Mouse (Mus musculus) midbrain, embryonic 12.5 days (tissue): ENCODE data around the gene Kcnn4. TPM values are rescaled to one million over a fixed set of nuclear protein-coding genes. Genes with fewer than 3 reads are reported as not detected.

Source experiments
- ATAC-seq: fragments of 200-750 bp; cut with Nextera tagmentation; 2 replicates; pipeline ENCODE4 v1.8.0; 2017; ENCODE audit warnings: low read depth, moderate TSS enrichment, moderate library complexity; ENCODE audit not compliant: low FRiP score
- H3K27ac ChIP-seq: fragments of 300-500 bp; sonication (generic); replicated peaks from 2 replicates; pipeline ENCODE4 v1.5.1; 2016; ENCODE audit warnings: mild to moderate bottlenecking
- H3K27me3 ChIP-seq: fragments of 300-500 bp; sonication (generic); 2 replicates; pipeline ENCODE4 v1.6.1; 2016; ENCODE audit warnings: mild to moderate bottlenecking
- H3K36me3 ChIP-seq: fragments of 300-500 bp; sonication (generic); 2 replicates; pipeline ENCODE4 v1.6.1; 2016
- H3K4me1 ChIP-seq: fragments of 300-500 bp; sonication (generic); 2 replicates; pipeline ENCODE4 v1.6.1; 2016
- H3K4me2 ChIP-seq: fragments of 300-500 bp; sonication (generic); replicated peaks from 2 replicates; pipeline ENCODE4 v1.6.1; 2016; ENCODE audit warnings: mild to moderate bottlenecking, moderate library complexity
- H3K4me3 ChIP-seq: fragments of 300-500 bp; sonication (generic); 2 replicates; pipeline ENCODE4 v1.5.1; 2016; ENCODE audit warnings: mild to moderate bottlenecking
- H3K9ac ChIP-seq: fragments of 300-500 bp; sonication (generic); replicated peaks from 2 replicates; pipeline ENCODE4 v1.6.1; 2016; ENCODE audit warnings: mild to moderate bottlenecking, moderate library complexity
- H3K9me3 ChIP-seq: fragments of 300-500 bp; sonication (generic); 2 replicates; pipeline ENCODE4 v1.6.1; 2016; ENCODE audit warnings: mild to moderate bottlenecking
- WGBS: fragments of 180-500 bp; shearing (Covaris S2); methylation state at CpG from one replicate; pipeline ENCODE4 v1.1.7; 2016; 5-methylcytosine and 5-hydroxymethylcytosine counted together
- polyA plus RNA-seq: library from polyadenylated mRNA; unstranded; fragments of >200 nt; fragmentation: Nextera tagmentation; extraction: Ambion mirVana; gene quantifications from 2 replicates; pipeline ENCODE4 v1.2.1, GENCODE M21; 2016

Kcnn4 gene
- polyA plus RNA-seq, 1 experiment from 2014 or later = 1.8 TPM

GRCm38 (mm10) chr7:24382730-24383372, 12.8 kb downstream of the Kcnn4 start:
- no peaks in the 10 kb centered on the region for H3K36me3 ChIP-seq
- H3K4me3 ChIP-seq = no peak overlapping the region
- H3K9ac ChIP-seq = no peak overlapping the region
- 86% methylated on average over 16 of the region's 16 CpGs for WGBS
- H3K27ac ChIP-seq = no peak overlapping the region
- H3K4me2 ChIP-seq = no peak overlapping the region
- no peaks in the 10 kb centered on the region for H3K9me3 ChIP-seq
- ATAC-seq = no peak
- H3K4me1 ChIP-seq = 0 out of 2 replicates have a peak, but pooled peaks cover 3% of the 10 kb centered on the region
- H3K27me3 ChIP-seq = peaks cover 19% of the 10 kb centered on the region

DNA sequence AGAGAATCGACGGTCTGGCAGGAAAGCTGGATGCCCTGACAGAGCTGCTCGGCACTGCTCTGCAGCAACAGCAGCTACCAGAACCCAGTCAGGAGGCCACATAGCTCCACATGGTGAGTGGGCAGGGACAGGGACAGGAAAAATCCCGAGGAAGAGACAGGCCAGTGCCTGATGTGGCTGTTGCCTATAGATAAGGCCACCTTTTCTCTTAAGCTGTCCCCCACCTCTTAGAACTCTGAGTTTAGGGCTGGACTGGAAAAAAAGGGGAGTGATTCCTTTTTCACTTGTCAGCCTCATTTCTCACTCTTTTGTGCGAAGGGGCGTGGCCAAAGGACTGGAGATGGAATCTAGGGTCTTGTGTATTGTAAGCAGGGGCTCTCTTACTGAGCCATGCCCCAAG, 14.0 kb downstream of the Kcnn4 start:
- H3K36me3 ChIP-seq = no peaks in the 10 kb centered on the region
- WGBS = 60% methylated on average over 6 of the region's 6 CpGs
- ATAC-seq = no peak
- no peak overlapping the region for H3K9ac ChIP-seq
- no peak overlapping the region for H3K4me2 ChIP-seq
- H3K9me3 ChIP-seq = no peaks in the 10 kb centered on the region
- no peak overlapping the region for H3K27ac ChIP-seq
- H3K4me3 ChIP-seq = no peak overlapping the region
- H3K4me1 ChIP-seq = no peaks in the 10 kb centered on the region
- H3K27me3 ChIP-seq = peaks cover 15% of the 10 kb centered on the region; the same call in 1 of the 2 replicates

DNA sequence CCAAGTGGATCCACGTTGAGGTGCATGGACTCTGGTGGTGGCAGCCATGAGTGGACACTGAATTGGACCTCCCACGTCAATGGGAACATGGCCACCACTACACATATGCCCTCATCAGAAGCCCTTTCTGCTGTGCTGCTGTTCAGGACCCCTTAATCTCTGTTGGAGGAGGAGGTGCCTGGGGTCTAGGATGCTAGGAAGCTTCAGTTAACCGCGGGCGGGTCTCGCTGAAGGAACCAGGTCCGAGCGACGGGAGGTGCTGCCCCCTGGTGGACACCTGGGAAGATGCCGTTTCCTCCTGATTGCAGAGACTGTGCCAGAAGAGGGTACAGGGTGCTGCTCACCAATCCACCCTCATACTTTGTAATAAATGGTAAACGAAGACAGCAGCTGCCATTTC, 14.8 kb downstream of the Kcnn4 start:
- 8% methylated on average over 11 of the region's 11 CpGs for WGBS
- H3K27ac ChIP-seq = no peak overlapping the region
- H3K4me2 ChIP-seq = peak overlapping the region; percentile 29; the same call in 1 of the 2 replicates
- peak; percentile 68 for ATAC-seq
- H3K4me3 ChIP-seq = no peak overlapping the region
- no peak overlapping the region for H3K9ac ChIP-seq
- no peaks in the 10 kb centered on the region for H3K36me3 ChIP-seq
- peaks cover 15% of the 10 kb centered on the region; the same call in 1 of the 2 replicates for H3K27me3 ChIP-seq
- no peaks in the 10 kb centered on the region for H3K9me3 ChIP-seq
- no peaks in the 10 kb centered on the region for H3K4me1 ChIP-seq

GRCm38 (mm10) chr7:24387059-24387556, 17.0 kb downstream of the Kcnn4 start:
- H3K9ac ChIP-seq = no peak overlapping the region
- WGBS = 85% methylated on average over 10 of the region's 10 CpGs
- no peaks in the 10 kb centered on the region for H3K9me3 ChIP-seq
- ATAC-seq = no peak
- H3K4me3 ChIP-seq = no peak overlapping the region
- H3K27ac ChIP-seq = no peak overlapping the region
- H3K4me2 ChIP-seq = no peak overlapping the region
- H3K36me3 ChIP-seq = no peaks in the 10 kb centered on the region
- no peaks in the 10 kb centered on the region for H3K4me1 ChIP-seq
- peaks cover 15% of the 10 kb centered on the region; the same call in 1 of the 2 replicates for H3K27me3 ChIP-seq

DNA sequence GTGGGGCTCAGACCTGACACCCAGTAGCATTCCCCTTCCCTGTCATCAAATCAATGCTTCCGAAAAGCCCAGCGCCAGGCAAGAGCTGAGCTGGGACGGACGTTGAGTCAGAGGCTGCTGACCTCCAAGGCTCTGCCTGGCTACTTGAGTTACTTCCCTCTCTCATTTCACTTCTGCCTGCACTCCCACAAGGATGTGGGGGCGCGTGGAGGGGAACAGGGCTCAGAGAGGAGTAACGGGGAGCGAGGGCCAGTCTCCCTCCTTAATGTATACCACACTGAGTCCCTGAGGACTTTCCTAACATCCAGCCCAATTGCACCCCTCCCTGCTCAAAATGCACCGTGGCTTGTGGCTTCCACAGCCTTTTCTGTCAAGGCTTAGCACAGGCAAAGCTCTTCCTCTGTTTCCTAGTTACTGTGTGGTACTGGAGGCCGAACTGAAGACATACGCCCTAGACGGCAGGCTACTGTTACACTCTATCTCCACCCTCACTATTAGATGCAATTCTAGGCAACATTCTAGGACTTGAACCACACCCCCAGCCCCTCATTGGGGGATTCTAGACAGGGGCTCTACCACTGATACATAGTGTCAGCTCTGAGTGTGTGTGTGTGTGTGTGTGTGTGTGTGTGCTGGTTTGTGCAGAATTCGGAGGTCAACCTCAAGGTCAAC, 19.6 kb downstream of the Kcnn4 start:
- H3K4me1 ChIP-seq = no peaks in the 10 kb centered on the region

DNA sequence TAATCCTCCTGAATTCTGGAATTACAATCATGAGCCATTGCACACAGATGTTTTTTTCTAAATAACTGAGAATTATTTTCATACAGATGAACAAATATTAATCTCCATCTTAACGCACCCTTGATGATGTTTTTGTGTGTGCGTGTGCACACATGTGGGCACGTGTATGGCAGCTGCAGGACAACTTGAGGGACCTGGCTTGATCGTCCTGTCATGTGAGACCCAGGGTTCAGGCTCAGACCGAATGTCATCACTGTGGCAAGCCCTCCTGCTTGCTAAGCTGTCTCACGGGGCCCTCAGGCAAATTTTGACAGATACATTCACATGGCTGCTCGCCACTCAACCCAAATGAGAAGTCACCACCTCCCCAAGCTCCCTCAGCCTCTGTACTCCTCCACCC, 20.4 kb downstream of the Kcnn4 start:
- no peak for ATAC-seq

More for the DNA sequence above, 19.6 kb downstream of the Kcnn4 start:
- Histone ChIP-seq H3K36me3 (no peaks in the 10 kb centered on the region), H3K27me3 (peaks cover 1% of the 10 kb centered on the region; the same call in 1 of the 2 replicates), H3K9ac (no peak overlapping the region), H3K4me3 (no peak overlapping the region), H3K9me3 (no peaks in the 10 kb centered on the region), H3K27ac (no peak overlapping the region), H3K4me2 (no peak overlapping the region)
- no peak for ATAC-seq
- WGBS = 76% methylated on average over 13 of the region's 13 CpGs

GRCm38 (mm10) chr7:24391077-24391476, 21.0 kb downstream of the Kcnn4 start:
- no peaks in the 10 kb centered on the region; the same call in 1 of the 2 replicates for H3K27me3 ChIP-seq

More for the DNA sequence above, 20.4 kb downstream of the Kcnn4 start:
- H3K27me3 ChIP-seq = no peaks in the 10 kb centered on the region; the same call in 1 of the 2 replicates
- H3K27ac ChIP-seq = no peak overlapping the region
- H3K9ac ChIP-seq = no peak overlapping the region
- no peaks in the 10 kb centered on the region for H3K4me1 ChIP-seq
- 73% methylated on average over 7 of the region's 7 CpGs for WGBS
- H3K4me2 ChIP-seq = no peak overlapping the region
- no peak overlapping the region for H3K4me3 ChIP-seq
- H3K36me3 ChIP-seq = no peaks in the 10 kb centered on the region
- H3K9me3 ChIP-seq = no peaks in the 10 kb centered on the region

GRCm38 (mm10) chr7:24391687-24392086, 21.6 kb downstream of the Kcnn4 start:
- Histone ChIP-seq H3K9me3 (no peaks in the 10 kb centered on the region), H3K4me3 (no peak overlapping the region), H3K27me3 (no peaks in the 10 kb centered on the region; the same call in 1 of the 2 replicates), H3K36me3 (no peaks in the 10 kb centered on the region), H3K4me2 (no peak overlapping the region), H3K27ac (no peak overlapping the region), H3K4me1 (no peaks in the 10 kb centered on the region), H3K9ac (no peak overlapping the region)
- no peak for ATAC-seq
- WGBS = 74% methylated on average over 2 of the region's 2 CpGs

More at GRCm38 (mm10) chr7:24391077-24391476, 21.0 kb downstream of the Kcnn4 start:
- WGBS = 51% methylated on average over 5 of the region's 5 CpGs
- H3K36me3 ChIP-seq = no peaks in the 10 kb centered on the region
- no peaks in the 10 kb centered on the region for H3K4me1 ChIP-seq
- H3K27ac ChIP-seq = no peak overlapping the region
- no peak overlapping the region for H3K4me2 ChIP-seq
- ATAC-seq = no peak
- no peaks in the 10 kb centered on the region for H3K9me3 ChIP-seq
- H3K4me3 ChIP-seq = no peak overlapping the region
- H3K9ac ChIP-seq = no peak overlapping the region

DNA sequence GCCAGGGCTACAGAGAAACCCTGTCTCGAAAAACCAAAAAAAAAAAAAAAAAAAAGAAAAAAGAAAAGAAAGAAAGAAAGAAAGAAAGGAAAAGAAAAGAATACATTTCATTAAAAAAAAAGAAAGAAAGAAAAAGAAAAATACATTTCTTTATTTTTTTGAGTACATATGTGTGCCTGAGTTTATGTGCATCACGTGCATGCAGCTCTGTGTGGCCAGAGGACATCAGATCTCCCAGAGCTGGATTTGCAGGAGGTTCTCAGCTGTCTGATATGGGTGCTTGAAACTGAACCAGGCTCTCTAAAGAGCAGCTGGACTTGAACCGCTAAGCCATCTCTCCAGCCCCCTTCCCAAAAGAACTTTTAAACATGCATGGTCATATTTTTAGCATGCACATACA, 24.0 kb downstream of the Kcnn4 start:
- H3K9ac ChIP-seq = no peak overlapping the region
- ATAC-seq = no peak
- H3K27me3 ChIP-seq = no peaks in the 10 kb centered on the region; the same call in 1 of the 2 replicates
- H3K4me2 ChIP-seq = no peak overlapping the region
- H3K9me3 ChIP-seq = no peaks in the 10 kb centered on the region
- WGBS = 89% methylated on average over 3 of the region's 3 CpGs
- H3K27ac ChIP-seq = no peak overlapping the region
- H3K4me1 ChIP-seq = no peaks in the 10 kb centered on the region
- H3K36me3 ChIP-seq = no peaks in the 10 kb centered on the region
- no peak overlapping the region for H3K4me3 ChIP-seq

DNA sequence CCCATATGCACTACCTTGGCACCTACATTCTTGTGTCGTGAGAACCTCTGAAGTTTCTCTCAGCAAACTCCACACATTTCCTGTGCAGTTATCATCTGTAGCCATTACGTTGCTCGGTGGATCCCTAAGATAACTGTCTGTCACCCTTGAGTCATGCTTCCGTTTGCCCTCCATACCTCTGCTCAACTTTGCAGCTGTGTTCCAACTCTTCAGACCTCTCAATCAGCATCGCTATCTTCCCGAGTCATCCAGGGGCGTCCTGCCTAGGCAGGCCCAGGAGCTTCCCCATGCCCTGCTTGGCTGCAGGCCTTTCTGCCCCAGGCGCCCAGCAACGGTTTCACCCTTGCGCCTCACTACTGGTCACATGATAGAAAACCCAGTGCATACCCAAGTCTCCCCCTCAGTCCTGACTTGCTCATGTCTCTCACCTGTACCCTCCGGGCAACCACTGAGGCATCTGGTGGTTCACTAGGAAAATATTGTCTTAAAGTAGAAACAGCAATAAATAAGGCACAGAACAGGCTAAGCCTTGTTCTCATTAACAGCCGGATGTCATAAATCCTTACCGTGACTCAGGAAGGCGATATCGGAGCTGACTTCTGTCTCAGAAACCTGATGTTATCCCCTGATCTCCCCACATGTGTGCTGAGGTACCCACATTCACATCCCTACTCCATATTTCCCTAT, 24.6 kb downstream of the Kcnn4 start:
- no peak overlapping the region for H3K4me3 ChIP-seq
- no peaks in the 10 kb centered on the region for H3K9me3 ChIP-seq
- H3K27ac ChIP-seq = no peak overlapping the region
- H3K4me1 ChIP-seq = no peaks in the 10 kb centered on the region
- no peak for ATAC-seq
- no peak overlapping the region for H3K9ac ChIP-seq
- H3K36me3 ChIP-seq = no peaks in the 10 kb centered on the region
- no peaks in the 10 kb centered on the region; the same call in 1 of the 2 replicates for H3K27me3 ChIP-seq
- 85% methylated on average over 15 of the region's 15 CpGs for WGBS
- no peak overlapping the region for H3K4me2 ChIP-seq

DNA sequence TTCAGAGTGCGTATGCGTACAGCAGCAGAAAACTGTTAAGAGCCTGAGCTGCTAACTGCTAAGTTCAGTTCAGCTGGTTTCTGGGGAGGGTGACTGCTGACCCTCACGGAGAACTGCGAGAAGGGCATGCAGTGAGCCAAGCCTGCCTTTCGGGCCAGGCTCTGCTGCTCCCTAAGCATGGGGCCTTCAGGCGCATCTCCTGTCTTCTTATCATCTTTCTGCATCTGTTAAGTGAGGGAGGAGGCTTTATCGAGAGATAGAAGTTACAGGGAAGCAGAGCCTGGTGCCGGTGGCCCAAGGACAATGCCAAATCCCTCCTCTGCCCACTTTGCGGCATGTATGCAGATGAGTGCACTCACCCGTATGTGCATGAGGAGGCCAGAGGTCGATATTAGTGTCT, 26.8 kb downstream of the Kcnn4 start:
- Histone ChIP-seq H3K36me3 (0 out of 2 replicates have a peak, but pooled peaks cover under 1% of the 10 kb centered on the region), H3K9me3 (no peaks in the 10 kb centered on the region), H3K4me2 (no peak overlapping the region), H3K4me3 (no peak overlapping the region), H3K4me1 (peaks cover 5% of the 10 kb centered on the region; the same call in 1 of the 2 replicates), H3K27ac (no peak overlapping the region), H3K27me3 (no peaks in the 10 kb centered on the region), H3K9ac (no peak overlapping the region)
- WGBS = 80% methylated on average over 11 of the region's 11 CpGs
- ATAC-seq = no peak
